Mouse (Mus musculus) ES-E14 (cell line): ENCODE measurements around the gene Trdn. TPM values are rescaled to one million over a fixed set of nuclear protein-coding genes. Genes with fewer than 3 reads are reported as not detected.
A peak's percentile ranks its signal among the peaks of the same experiment; 100 is the strongest.

Experiments used
- DNase-seq: peaks from one replicate; pipeline ENCODE4 v3.0.0-alpha.2; 2013; ENCODE audit warnings: low read depth, low spot score
- H3K27ac ChIP-seq: 2 replicates; pipeline ENCODE4 v1.5.1; 2012; ENCODE audit warnings: low read depth, mild to moderate bottlenecking, low read length, moderate library complexity, mixed read lengths; ENCODE audit not compliant: poor library complexity, insufficient read depth, severe bottlenecking
- H3K36me3 ChIP-seq: 2 replicates; pipeline ENCODE4 v1.6.1; 2012; ENCODE audit warnings: mild to moderate bottlenecking, low read length, moderate library complexity, mixed read lengths; ENCODE audit not compliant: control insufficient read depth, poor library complexity, insufficient read depth, severe bottlenecking
- H3K4me1 ChIP-seq, 2 experiments: fragments of 150-350 bp in 1 of 2; sonication (generic) in 1 of 2; 2 replicates each; pipeline ENCODE4 v1.6.1; 2012; ENCODE audit warnings: low read length in 2 of 2, mild to moderate bottlenecking in 1 of 2, mixed read lengths in 1 of 2; ENCODE audit not compliant: control insufficient read depth in 2 of 2, insufficient read depth in 2 of 2, poor library complexity in 1 of 2
- H3K4me3 ChIP-seq, 2 experiments: fragments of 150-350 bp in 1 of 2; sonication (generic) in 1 of 2; 2 replicates each; pipeline ENCODE4 v1.5.1; 2012; ENCODE audit warnings: low read length in 2 of 2, low read depth in 1 of 2, mild to moderate bottlenecking in 1 of 2, mixed read lengths in 1 of 2; ENCODE audit not compliant: insufficient read depth in 1 of 2, poor library complexity in 1 of 2, severe bottlenecking in 1 of 2
- H3K9ac ChIP-seq: 2 replicates; pipeline ENCODE4 v1.6.1; 2012; ENCODE audit warnings: low read depth, mild to moderate bottlenecking, low read length, mixed read lengths; ENCODE audit not compliant: poor library complexity, insufficient read depth, severe bottlenecking
- H3K9me3 ChIP-seq: fragments of 150-350 bp; sonication (generic); 2 replicates; pipeline ENCODE4 v1.6.1; 2012; ENCODE audit warnings: low read depth, mild to moderate bottlenecking, low read length; ENCODE audit not compliant: control insufficient read depth, insufficient read depth
- CHD2 ChIP-seq: IDR thresholded peaks from 2 replicates; pipeline ENCODE4 v1.6.1; 2014; ENCODE audit warnings: mild to moderate bottlenecking, low read depth, low read length, inconsistent platforms
- HCFC1 ChIP-seq: IDR thresholded peaks from 2 replicates; pipeline ENCODE4 v1.6.1; 2012; ENCODE audit warnings: low read length, inconsistent platforms, borderline replicate concordance; ENCODE audit not compliant: insufficient read depth
- MAFK ChIP-seq: IDR thresholded peaks from 2 replicates; pipeline ENCODE4 v1.6.1; 2014; ENCODE audit warnings: mild to moderate bottlenecking, low read depth, low read length, inconsistent platforms; ENCODE audit not compliant: insufficient read depth
- ZC3H11A ChIP-seq: IDR thresholded peaks from 2 replicates; pipeline ENCODE4 v1.6.1; 2012; ENCODE audit warnings: low read depth, mild to moderate bottlenecking, inconsistent platforms, low read length, borderline replicate concordance
- ZNF384 ChIP-seq: IDR thresholded peaks from 2 replicates; pipeline ENCODE4 v1.6.1; 2012; ENCODE audit warnings: low read depth, low read length, inconsistent platforms
- in situ Hi-C, 2 experiments: fragments of 600-800 bp; cut with MboI; formaldehyde crosslinking; loops; one replicate each; pipeline ENCODE4 v1.15.1; 2025; ENCODE audit warnings: low sequenced_read_pairs in 2 of 2, inconsistent platforms in 1 of 2; ENCODE audit not compliant: unreplicated experiment in 2 of 2
- total RNA-seq: library from RNA; depleted of rRNA; stranded (reverse); fragments of 300-350 nt; gene quantifications from 2 replicates; pipeline ENCODE4 v1.2.3, GENCODE M21; 2012

The Trdn gene
- total RNA-seq, 1 experiment = not detected

DNA sequence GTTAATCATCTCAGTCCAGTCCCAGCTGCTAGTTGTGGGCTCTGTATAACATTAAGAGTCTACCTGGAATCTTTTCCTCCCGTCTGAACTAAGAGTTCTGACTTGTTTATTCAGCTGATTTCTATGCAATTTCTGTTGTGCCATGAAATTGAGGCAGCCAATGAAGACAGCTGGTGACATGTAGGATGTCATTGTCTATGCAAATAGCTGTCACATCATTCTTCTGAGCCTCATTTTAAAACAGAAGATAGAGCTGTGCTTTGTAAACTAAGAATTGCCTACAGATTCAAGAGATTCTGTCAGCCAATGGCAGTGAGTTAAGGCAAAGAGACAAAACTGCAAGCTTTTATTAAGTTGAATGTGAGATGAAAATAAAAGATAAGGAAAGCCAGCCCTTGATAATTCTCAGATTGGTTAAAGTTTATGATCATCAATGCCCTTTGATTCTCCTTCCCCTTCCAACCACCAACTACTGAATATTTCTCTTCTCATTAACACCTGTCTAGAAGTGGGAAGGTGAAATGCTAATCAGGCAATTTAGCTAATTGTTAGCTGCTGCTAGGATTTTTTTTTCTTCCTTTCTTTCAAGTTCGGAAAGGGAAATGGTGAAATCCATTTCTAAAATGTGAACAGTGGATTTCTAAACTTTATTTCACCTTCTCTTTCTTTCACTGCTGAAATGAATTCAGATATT is 1.9 kb downstream of the Trdn start:
- TF ChIP-seq HCFC1 (no peak), CHD2 (no peak), MAFK (no peak), ZC3H11A (no peak), ZNF384 (no peak)
- Histone ChIP-seq H3K36me3 (no peaks in the 10 kb centered on the region), H3K27ac (no peak overlapping the region), H3K9me3 (no peaks in the 10 kb centered on the region), H3K9ac (no peak overlapping the region), H3K4me3 (no peak overlapping the region), H3K4me1 (no peaks in the 10 kb centered on the region)
- DNase-seq = no peak
- in situ Hi-C loops = no loop called here

DNA sequence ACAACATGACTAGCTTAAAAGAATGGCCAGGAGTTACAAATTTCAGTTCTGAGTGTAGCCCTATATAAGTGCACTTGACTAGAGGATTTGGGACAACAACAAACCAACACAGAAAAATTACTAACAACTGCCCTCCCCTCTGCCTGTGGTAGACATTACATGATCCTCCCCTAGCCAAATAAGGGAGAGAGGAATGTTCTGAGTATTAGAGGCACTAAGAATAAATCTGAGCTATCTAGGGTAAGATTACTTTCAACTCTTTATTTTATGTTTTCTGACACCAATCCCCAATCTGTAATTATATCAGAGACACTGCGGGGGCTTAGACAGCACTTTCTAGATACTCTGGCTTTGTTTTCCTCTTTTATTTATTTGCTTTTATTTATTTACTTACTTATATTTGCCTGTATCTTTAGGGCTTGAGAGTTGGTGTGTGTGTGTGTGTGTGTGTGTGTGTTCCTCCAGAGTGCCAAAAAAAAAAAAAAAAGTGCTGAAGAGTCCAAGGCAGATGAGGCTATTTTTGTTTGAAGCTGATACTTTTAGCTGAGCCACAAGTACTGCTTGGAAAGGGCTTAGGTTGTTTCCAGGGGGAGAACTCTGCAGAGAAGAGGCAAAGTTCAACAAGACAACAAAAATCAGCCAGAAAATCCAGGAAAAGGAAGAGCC is 2.7 kb downstream of the Trdn start:
- no peaks in the 10 kb centered on the region for H3K9me3 ChIP-seq
- no peak overlapping the region for H3K4me3 ChIP-seq
- H3K9ac ChIP-seq = no peak overlapping the region
- no peaks in the 10 kb centered on the region for H3K4me1 ChIP-seq
- DNase-seq = no peak
- H3K27ac ChIP-seq = no peak overlapping the region
- in situ Hi-C loops = no loop called here
- TF ChIP-seq HCFC1 (no peak), ZNF384 (no peak)
- H3K36me3 ChIP-seq = no peaks in the 10 kb centered on the region

DNA sequence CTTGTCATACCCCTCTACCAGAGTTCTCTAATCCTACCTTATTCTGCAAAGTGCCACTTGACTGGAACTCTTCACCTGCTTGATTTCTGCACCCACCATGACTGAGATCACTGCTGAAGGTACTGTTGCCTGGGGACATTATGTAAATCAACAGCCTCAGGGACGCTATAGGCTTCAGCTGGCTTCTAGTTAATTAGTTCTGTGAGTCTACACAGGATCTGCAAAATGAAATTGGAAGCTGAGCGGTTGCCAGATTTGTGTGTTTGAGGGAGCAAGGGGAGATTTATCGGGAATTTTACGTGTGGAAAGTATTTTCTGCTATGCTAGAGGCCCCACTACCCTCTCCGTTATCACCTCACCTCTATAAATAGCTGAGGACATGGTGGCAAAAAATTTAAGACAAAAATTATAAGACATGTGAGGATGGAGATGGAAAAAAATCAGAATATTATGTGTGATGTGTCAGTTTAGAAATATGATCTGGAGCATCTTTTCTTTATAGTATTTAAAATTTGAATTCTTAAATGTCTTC is 3.3 kb downstream of the Trdn start:
- no peaks in the 10 kb centered on the region for H3K9me3 ChIP-seq
- in situ Hi-C loops = no loop called here
- DNase-seq = no peak
- no peak overlapping the region for H3K27ac ChIP-seq
- H3K9ac ChIP-seq = no peak overlapping the region
- no peak overlapping the region for H3K4me3 ChIP-seq
- H3K36me3 ChIP-seq = no peaks in the 10 kb centered on the region
- no peaks in the 10 kb centered on the region for H3K4me1 ChIP-seq
- TF ChIP-seq CHD2 (no peak), ZC3H11A (no peak), HCFC1 (no peak), ZNF384 (no peak), MAFK (no peak)

DNA sequence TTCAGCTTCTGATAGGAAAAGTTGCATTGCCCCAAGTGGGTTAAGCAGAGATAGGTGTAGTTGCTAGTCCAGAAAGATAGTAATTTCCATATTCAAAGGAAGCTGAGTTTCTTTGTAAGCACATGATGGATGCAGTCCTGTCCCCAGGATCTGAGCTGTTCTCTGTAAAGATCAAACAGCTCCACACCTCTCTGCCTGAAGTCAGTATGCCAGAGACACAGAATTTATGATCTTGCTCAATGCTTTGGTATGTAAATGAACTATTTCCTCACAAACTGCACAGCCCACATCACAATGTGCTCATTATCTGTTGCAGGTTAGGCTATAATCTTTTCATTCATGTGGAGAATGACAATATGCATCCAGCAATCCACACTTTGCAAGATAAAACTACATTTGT is 8.0 kb downstream of the Trdn start:
- Histone ChIP-seq H3K9me3 (no peaks in the 10 kb centered on the region), H3K4me3 (no peak overlapping the region), H3K36me3 (no peaks in the 10 kb centered on the region), H3K4me1 (no peaks in the 10 kb centered on the region), H3K27ac (no peak overlapping the region), H3K9ac (no peak overlapping the region)
- no peak for TF ChIP-seq CHD2
- no peak for TF ChIP-seq HCFC1
- TF ChIP-seq ZC3H11A = no peak
- no peak for TF ChIP-seq ZNF384
- no peak for TF ChIP-seq MAFK
- DNase-seq = peak; percentile 35
- in situ Hi-C loops = no loop called here

DNA sequence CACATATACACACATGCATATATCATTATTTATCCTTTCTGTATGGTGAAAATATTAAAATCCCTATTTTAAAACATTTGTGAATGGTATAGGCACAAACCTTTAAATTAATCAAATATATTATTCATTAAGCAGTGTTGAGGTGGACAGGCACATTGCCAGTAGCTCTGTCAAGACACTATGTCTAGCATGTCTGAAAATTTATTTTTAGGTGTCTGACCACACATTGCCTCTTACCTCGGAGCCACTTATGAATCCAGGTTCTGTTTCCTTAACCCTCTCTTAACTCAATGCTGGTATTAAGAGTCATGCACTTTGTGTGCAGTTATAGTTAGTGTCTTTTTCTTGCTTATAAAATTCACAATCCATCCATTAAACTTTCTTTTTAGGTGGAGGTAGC is 12.0 kb downstream of the Trdn start:
- H3K4me3 ChIP-seq = no peak overlapping the region
- no peaks in the 10 kb centered on the region for H3K9me3 ChIP-seq
- H3K4me1 ChIP-seq = no peaks in the 10 kb centered on the region
- no peak for DNase-seq
- TF ChIP-seq ZC3H11A (no peak), ZNF384 (no peak), MAFK (no peak), HCFC1 (no peak), CHD2 (no peak)
- in situ Hi-C loops = no loop called here
- H3K36me3 ChIP-seq = no peaks in the 10 kb centered on the region
- no peak overlapping the region for H3K27ac ChIP-seq
- H3K9ac ChIP-seq = no peak overlapping the region
